Mouse (Mus musculus): ENCODE data around the gene Olfr98. TPM values are rescaled to one million over a fixed set of nuclear protein-coding genes. Genes with fewer than 3 reads are reported as not detected.

The Olfr98 gene
- polyA plus RNA-seq (2015; fragmentation: Nextera tagmentation; extraction: Ambion mirVana), result not detected in 2 replicates

- H3K27ac ChIP-seq, result no peak within 1 kb of the TSS
- H3K4me3 ChIP-seq, result no peak within 1 kb of the TSS
- WGBS, result 83% methylated on average over 1 of the region's 1 CpGs
- H3K27me3 ChIP-seq, result no peaks in the 10 kb centered on the region
- no peak for ATAC-seq (ENCODE audit: low FRiP score)
- no peaks in the 10 kb centered on the region for H3K4me1 ChIP-seq (replicated peaks)
- H3K9ac ChIP-seq, result no peak within 1 kb of the TSS
- no peak within 1 kb of the TSS for H3K4me2 ChIP-seq
- H3K36me3 ChIP-seq, result no peaks in the 10 kb centered on the region
- no peaks in the 10 kb centered on the region for H3K9me3 ChIP-seq
Measured at GRCm38 (mm10) chr17:37263626-37264025, at the start of gene Olfr98. TSS of gene Olfr98 (minus strand) at chr17:37263749.

DNA sequence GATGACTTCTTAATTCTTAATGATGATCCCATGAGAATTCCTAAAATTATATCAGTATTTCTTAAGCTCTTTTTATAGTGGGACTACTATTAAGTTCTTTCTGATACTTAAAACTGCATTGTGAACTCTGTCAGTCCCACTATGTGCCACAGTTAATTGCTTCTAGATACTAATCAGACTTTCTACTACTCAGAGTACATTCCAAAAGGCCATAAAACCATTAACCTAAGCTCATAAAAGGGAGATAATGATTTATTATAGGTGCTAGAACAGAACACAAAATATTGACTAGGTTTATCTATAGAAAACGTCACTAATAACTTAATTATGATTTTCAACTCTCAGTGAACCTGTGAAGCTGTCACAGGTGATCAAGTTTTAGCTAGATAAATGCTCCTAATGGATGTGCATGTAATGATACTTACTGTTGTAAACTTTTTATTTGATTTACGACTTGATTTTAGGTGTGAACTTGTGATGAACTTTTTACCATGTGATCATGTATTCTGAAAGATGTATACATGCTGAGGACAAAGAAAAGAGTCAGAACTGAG lies 46.7 kb upstream of the Olfr98 start:
- WGBS, result 53% methylated on average over 2 of the region's 2 CpGs
- H3K27ac ChIP-seq, result no peak overlapping the region
- H3K27me3 ChIP-seq, result no peaks in the 10 kb centered on the region
- no peaks in the 10 kb centered on the region for H3K36me3 ChIP-seq
- H3K4me1 ChIP-seq (replicated peaks), result no peaks in the 10 kb centered on the region
- no peak overlapping the region for H3K4me2 ChIP-seq
- no peaks in the 10 kb centered on the region for H3K9me3 ChIP-seq
- no peak overlapping the region for H3K9ac ChIP-seq
- no peak overlapping the region for H3K4me3 ChIP-seq
- no peak for ATAC-seq (ENCODE audit: low FRiP score)

DNA sequence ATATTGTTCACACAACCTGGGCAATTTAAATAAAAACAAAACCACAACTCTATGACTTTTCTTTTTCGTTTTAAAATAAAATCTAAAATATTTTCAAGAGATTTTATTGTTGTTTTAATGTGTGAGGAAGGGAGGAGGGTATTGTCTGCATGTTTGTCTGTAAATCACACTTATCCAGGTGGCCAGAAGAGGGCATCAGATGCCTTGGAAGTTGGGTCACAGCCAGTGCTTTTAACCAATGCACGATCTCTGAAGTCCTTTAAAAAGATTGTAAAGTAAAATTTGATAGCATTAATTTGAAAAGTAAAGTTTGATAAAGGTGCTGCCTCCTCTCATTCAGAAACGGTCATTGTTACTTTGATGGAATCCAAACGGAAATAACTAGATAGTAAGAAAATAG lies 44.9 kb upstream of the Olfr98 start:
- H3K36me3 ChIP-seq, result no peaks in the 10 kb centered on the region
- H3K27ac ChIP-seq, result no peak overlapping the region
- 50% methylated on average over 4 of the region's 4 CpGs for WGBS
- ATAC-seq (ENCODE audit: low FRiP score), result no peak
- H3K27me3 ChIP-seq, result no peaks in the 10 kb centered on the region
- no peak overlapping the region for H3K9ac ChIP-seq
- no peak overlapping the region for H3K4me3 ChIP-seq
- H3K4me2 ChIP-seq, result no peak overlapping the region
- no peaks in the 10 kb centered on the region for H3K9me3 ChIP-seq
- H3K4me1 ChIP-seq (replicated peaks), result no peaks in the 10 kb centered on the region

DNA sequence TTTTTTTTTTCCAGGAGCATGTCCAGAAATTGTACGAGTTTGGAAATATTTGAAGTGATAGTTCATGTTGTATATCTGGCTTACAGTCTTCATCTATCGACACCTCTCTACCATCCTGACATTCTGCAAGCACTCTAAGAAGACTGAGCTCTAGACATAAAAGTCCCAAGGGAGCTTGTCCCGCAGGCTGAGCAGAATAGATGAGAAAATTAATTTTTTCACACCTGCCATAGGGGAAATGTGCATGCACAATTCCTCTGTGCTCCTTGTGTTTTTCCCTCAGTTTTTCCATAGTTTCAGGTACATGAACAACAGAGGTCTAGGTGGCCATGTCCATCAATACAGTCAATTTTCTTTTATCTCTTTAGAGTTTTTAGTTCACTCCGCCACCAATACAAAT lies 40.7 kb upstream of the Olfr98 start, which contains the start of gene Olfr101:
TSS of gene Olfr101 (minus strand) at position 101 of the 400 bp plus-strand sequence.
- Histone ChIP-seq H3K4me1 (replicated peaks) (no peaks in the 10 kb centered on the region), H3K9me3 (no peaks in the 10 kb centered on the region), H3K36me3 (no peaks in the 10 kb centered on the region), H3K4me2 (no peak within 1 kb of the TSS), H3K27me3 (no peaks in the 10 kb centered on the region), H3K27ac (no peak within 1 kb of the TSS), H3K4me3 (no peak within 1 kb of the TSS), H3K9ac (no peak within 1 kb of the TSS)
- no peak for ATAC-seq (ENCODE audit: low FRiP score)
- 81% methylated on average over 4 of the region's 4 CpGs for WGBS

DNA sequence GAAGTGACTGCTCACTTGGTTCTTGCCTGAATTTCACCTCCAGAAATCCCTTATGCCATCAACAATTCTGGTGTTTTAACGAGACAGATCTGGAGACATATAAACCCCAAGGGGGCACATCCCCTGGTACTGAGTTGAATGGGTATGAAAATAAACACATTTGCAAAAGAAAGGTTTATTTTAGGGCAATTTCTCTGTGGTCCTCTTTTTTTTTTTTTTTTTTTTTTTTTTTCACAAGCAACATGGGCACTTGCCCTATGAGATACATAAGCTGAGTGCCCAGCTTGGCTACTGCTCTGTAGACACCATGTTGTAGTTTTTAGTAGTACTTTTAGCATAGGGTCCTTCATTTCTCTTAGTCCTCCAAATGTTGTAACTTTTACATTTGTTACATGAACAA lies 19.8 kb upstream of the Olfr98 start, which contains the start of gene Olfr99:
TSS of gene Olfr99 (minus strand) at position 101 of the 400 bp plus-strand sequence.
- ATAC-seq (ENCODE audit: low FRiP score), result no peak
- Histone ChIP-seq H3K36me3 (no peaks in the 10 kb centered on the region), H3K4me3 (no peak within 1 kb of the TSS), H3K27ac (no peak within 1 kb of the TSS), H3K9ac (no peak within 1 kb of the TSS), H3K4me1 (replicated peaks) (no peaks in the 10 kb centered on the region), H3K27me3 (no peaks in the 10 kb centered on the region), H3K4me2 (no peak within 1 kb of the TSS), H3K9me3 (no peaks in the 10 kb centered on the region)
- WGBS, result 84% methylated on average over 1 of the region's 1 CpGs

GRCm38 (mm10) chr17:37280331-37280730 lies 16.8 kb upstream of the Olfr98 start:
- Histone ChIP-seq H3K4me2 (no peak overlapping the region), H3K9me3 (no peaks in the 10 kb centered on the region), H3K36me3 (no peaks in the 10 kb centered on the region), H3K4me1 (replicated peaks) (no peaks in the 10 kb centered on the region), H3K4me3 (no peak overlapping the region), H3K27me3 (no peaks in the 10 kb centered on the region), H3K27ac (no peak overlapping the region), H3K9ac (no peak overlapping the region)
- 81% methylated on average over 1 of the region's 1 CpGs for WGBS
- ATAC-seq (ENCODE audit: low FRiP score), result no peak

DNA sequence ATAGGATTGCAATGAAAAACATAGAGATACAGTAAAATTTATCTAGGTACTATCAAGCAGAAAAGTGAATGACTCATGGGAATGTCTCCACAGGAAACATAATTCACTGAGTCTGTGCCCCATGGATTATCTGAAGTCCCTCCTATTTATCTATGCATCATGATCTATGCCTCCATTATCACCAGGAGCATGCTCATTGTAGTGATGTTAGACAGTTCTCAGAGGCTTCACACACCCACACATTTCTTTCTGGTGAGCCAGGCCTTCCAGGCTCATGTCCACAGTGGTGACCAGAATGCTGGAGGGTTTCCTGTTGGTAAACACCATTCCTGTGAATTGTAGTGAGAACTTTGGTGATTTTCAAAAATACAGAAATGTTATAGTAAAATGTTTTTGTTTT lies 13.0 kb upstream of the Olfr98 start:
- Histone ChIP-seq H3K27ac (no peak overlapping the region), H3K4me1 (replicated peaks) (no peaks in the 10 kb centered on the region), H3K4me2 (no peak overlapping the region), H3K9ac (no peak overlapping the region), H3K4me3 (no peak overlapping the region), H3K27me3 (no peaks in the 10 kb centered on the region), H3K9me3 (no peaks in the 10 kb centered on the region), H3K36me3 (no peaks in the 10 kb centered on the region)
- no peak for ATAC-seq (ENCODE audit: low FRiP score)

- 85% methylated on average over 2 of the region's 2 CpGs for WGBS
- no peak overlapping the region for H3K27ac ChIP-seq
- no peak overlapping the region for H3K4me3 ChIP-seq
- H3K9ac ChIP-seq, result no peak overlapping the region
- H3K4me2 ChIP-seq, result no peak overlapping the region
- H3K4me1 ChIP-seq (replicated peaks), result no peaks in the 10 kb centered on the region
- H3K9me3 ChIP-seq, result no peaks in the 10 kb centered on the region
- H3K36me3 ChIP-seq, result no peaks in the 10 kb centered on the region
- 0 out of 2 replicates have a peak, but pooled peaks cover 6% of the 10 kb centered on the region for H3K27me3 ChIP-seq
- no peak for ATAC-seq (ENCODE audit: low FRiP score)
Measured at GRCm38 (mm10) chr17:37275626-37276248, 12.2 kb upstream of the Olfr98 start.

- 68% methylated on average over 8 of the region's 8 CpGs for WGBS
- Histone ChIP-seq H3K36me3 (no peaks in the 10 kb centered on the region), H3K9me3 (no peaks in the 10 kb centered on the region), H3K4me3 (peak overlapping the region; percentile 50), H3K27ac (no peak overlapping the region), H3K27me3 (0 out of 2 replicates have a peak, but pooled peaks cover 8% of the 10 kb centered on the region), H3K4me1 (replicated peaks) (peaks cover 4% of the 10 kb centered on the region; the same call in 1 of the 2 replicates), H3K4me2 (peak overlapping the region; percentile 92), H3K9ac (peak overlapping the region; percentile 60)
- ATAC-seq (ENCODE audit: low FRiP score), result peak; percentile 23
Measured at GRCm38 (mm10) chr17:37270702-37271092, 7.1 kb upstream of the Olfr98 start.

- ATAC-seq (ENCODE audit: low FRiP score), result peak; percentile 98
- Histone ChIP-seq H3K27ac (no peak within 1 kb of the TSS), H3K9ac (peak within 1 kb of the TSS; percentile 60), H3K4me2 (peak within 1 kb of the TSS; percentile 92), H3K36me3 (no peaks in the 10 kb centered on the region), H3K27me3 (0 out of 2 replicates have a peak, but pooled peaks cover 8% of the 10 kb centered on the region), H3K9me3 (no peaks in the 10 kb centered on the region), H3K4me1 (replicated peaks) (peaks cover 4% of the 10 kb centered on the region; the same call in 1 of the 2 replicates), H3K4me3 (peak within 1 kb of the TSS; percentile 50)
- 6% methylated on average over 26 of the region's 26 CpGs for WGBS
Measured at GRCm38 (mm10) chr17:37270058-37270701, 6.6 kb upstream of the Olfr98 start, which contains the start of gene H2-M3. TSS of gene H2-M3 (plus strand) at chr17:37270220.

- no peak for ATAC-seq (ENCODE audit: low FRiP score)
- no peak overlapping the region for H3K9ac ChIP-seq
- no peak overlapping the region for H3K27ac ChIP-seq
- 8% methylated on average over 1 of the region's 1 CpGs for WGBS
- no peaks in the 10 kb centered on the region for H3K4me1 ChIP-seq (replicated peaks)
- no peak overlapping the region for H3K4me3 ChIP-seq
- H3K27me3 ChIP-seq, result no peaks in the 10 kb centered on the region
- no peaks in the 10 kb centered on the region for H3K9me3 ChIP-seq
- no peak overlapping the region for H3K4me2 ChIP-seq
- H3K36me3 ChIP-seq, result no peaks in the 10 kb centered on the region
Measured at GRCm38 (mm10) chr17:37250544-37250943, 13.0 kb downstream of the Olfr98 start.

DNA sequence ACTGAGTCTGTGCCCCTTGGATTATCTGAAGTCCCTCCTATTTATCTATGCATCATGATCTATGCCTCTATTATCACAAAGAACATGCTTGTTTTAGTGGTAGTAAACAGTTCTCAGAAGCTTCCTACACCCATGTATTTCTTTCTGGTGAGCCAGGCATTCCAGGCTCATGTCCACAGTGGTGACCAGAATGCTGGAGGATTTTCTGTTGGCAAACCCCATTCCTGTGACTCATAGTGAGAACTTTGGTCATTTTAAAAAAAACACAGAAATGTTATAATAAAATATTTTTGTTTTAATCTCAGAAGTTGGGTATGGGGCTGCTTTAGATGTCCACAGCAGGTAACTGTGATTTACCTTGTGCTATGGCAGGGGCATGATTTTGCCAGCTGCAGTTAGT lies 14.1 kb downstream of the Olfr98 start:
- no peak overlapping the region for H3K4me2 ChIP-seq
- no peak for ATAC-seq (ENCODE audit: low FRiP score)
- no peak overlapping the region for H3K27ac ChIP-seq
- H3K4me3 ChIP-seq, result no peak overlapping the region
- no peaks in the 10 kb centered on the region for H3K27me3 ChIP-seq
- no peaks in the 10 kb centered on the region for H3K9me3 ChIP-seq
- no peak overlapping the region for H3K9ac ChIP-seq
- H3K36me3 ChIP-seq, result no peaks in the 10 kb centered on the region
- H3K4me1 ChIP-seq (replicated peaks), result no peaks in the 10 kb centered on the region
